Mouse (Mus musculus): Measurements from ENCODE around the gene Mfsd8.

DNA sequence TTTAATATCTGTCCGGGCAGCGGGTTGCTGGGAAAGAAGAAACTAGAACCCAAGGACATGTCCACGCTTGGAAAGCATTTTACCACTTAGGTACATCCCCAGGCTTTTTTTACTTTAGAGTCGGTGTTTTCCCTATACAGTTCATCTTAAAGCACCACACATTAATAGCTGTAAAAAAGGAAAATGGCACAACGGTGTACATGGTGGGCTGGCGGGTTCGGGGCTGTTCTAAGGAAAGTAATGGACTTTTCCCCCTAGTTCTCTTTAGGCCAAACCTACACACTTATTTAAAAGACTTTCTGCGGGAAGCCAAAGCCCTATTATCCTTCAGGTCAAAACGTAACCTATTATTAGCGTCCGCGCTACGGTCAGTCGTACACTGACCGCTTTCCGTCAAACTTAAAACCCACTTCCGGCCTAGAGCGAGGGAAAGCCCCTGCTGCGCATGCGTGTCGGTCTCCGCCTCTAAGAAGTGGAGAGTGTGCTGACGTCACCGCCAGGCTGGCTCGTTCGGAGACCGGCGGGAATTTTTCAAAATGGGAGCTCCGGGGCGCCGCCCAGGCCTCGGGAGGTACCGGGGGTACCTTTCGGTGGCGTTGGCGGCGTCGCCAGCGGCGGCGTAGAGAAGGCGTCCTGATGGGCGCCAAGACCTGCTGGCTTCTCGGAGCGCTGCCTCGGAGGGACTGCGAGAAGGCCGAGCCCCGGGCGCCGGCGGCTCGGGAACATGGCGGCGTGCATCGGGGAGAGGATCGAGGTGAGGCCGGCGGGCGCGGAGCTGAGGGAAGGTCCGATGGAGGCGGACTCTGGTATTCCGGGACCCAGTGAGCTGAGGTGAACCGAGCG, 46.9 kb downstream of the Mfsd8 start, which contains the start of gene Plk4:
- 0 out of 2 replicates have a peak, but pooled peaks have one; percentile 4 for TF ChIP-seq CTCF (IDR thresholded peaks at IDR 0.05; ENCODE audit: low read depth)
- no peak for TF ChIP-seq EP300 (IDR thresholded peaks at IDR 0.05; ENCODE audit: low read depth)
